Mouse (Mus musculus) liver, adult 2 months (tissue): ENCODE results near the gene C1qb.

Experiments
- CTCF ChIP-seq: fragments of 200-500 bp; IDR thresholded peaks from 2 replicates; pipeline ENCODE4 v1.5.1; 2011; ENCODE audit warnings: low read depth, low read length, control low read depth
- POLR2A ChIP-seq: fragments of 200-500 bp; IDR thresholded peaks from 2 replicates; pipeline ENCODE4 v1.6.1; 2011; ENCODE audit warnings: low read length, control low read depth; ENCODE audit not compliant: insufficient read depth; ENCODE audit errors: extremely low read depth

DNA sequence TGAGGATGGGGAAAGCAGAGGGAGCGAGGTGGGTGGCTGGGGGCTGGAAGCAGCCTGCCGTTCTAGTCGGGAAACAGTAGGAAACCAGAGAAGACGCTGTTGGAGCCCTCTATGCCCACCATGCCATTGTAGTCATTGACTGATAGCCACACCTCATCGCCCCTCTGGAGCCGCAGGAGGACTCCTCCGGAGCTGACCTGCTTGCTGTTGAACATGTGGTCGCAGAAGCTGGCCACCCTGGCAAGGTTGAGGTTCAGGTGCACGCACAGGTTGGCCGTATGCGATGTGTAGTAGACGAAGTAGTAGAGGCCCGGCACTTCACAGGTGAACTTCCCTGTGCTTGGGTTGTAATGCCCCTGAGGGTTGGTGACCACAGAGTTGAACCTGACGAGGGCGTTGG, 4.0 kb upstream of the C1qb start:
- TF ChIP-seq POLR2A (no peak), CTCF (no peak)
